Mouse (Mus musculus): ENCODE results near the gene Taf1b. TPM values are rescaled to one million over a fixed set of nuclear protein-coding genes. Genes with fewer than 3 reads are reported as not detected.
"Not testable (repeated sequence)": the region's sequence is repeated elsewhere in the genome, so short reads cannot be mapped to it uniquely, and the experiment has no call there.

The Taf1b gene
- total and polyA plus RNA-seq, 3 experiments, result 26.6 to 49.6 (median 34.5) TPM

DNA sequence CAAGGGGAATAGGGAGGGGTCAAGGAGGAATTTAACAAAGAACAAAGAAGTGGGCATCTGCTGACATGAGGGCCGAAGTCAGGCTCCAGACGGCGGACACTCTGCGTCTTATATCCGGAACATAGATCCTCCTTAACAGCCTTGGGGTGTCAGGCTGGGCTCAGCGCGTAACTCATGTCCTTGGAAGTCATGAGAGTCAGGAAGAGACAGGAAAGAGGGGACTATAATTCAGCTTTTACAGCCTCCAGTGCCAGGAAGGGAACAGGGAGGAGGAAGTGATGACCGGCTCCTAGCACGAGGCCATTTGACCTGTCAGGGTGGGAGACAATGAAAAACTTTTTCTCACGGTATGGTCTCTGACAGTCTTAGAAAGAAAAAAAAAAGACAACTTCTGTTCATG, 37.8 kb upstream of the Taf1b start:
- Histone ChIP-seq H3K36me3 (replicated peaks in 1 of 2; ENCODE audit: control insufficient read depth in 1 of 2, insufficient read depth in 1 of 2, low read length in 1 of 2) (no peaks in the 10 kb centered on the region), H3K9me3 (replicated peaks; ENCODE audit: low read length) (no peaks in the 10 kb centered on the region), H3K9ac (ENCODE audit: insufficient read depth, low read depth) (no peak overlapping the region), H3K27ac (ENCODE audit: insufficient read depth, low read depth) (no peak overlapping the region), H3K79me2 (replicated peaks; ENCODE audit: control insufficient read depth, extremely low read depth, insufficient read depth, poor library complexity, severe bottlenecking) (no peaks in the 10 kb centered on the region), H3K27me3 (replicated peaks) (peaks cover 2% of the 10 kb centered on the region), H3K4me3 (replicated peaks in 1 of 3; ENCODE audit: low read depth in 2 of 3, low read length in 2 of 3, poor library complexity in 1 of 3) (no peak overlapping the region), H3K4me2 (ENCODE audit: insufficient read depth, low read depth, poor library complexity, severe bottlenecking) (no peak overlapping the region), H3K4me1 (ENCODE audit: control insufficient read depth in 1 of 2, insufficient read depth in 2 of 2) (no peaks in the 10 kb centered on the region)
- dilution Hi-C loops (cut with MboI; ENCODE audit: extremely low pct_ligation_motif_present, extremely low pct_unique_long_range_greater_than_20kb, low sequenced_read_pairs), result no loop called here
- TF ChIP-seq CHD2 (IDR thresholded peaks at IDR 0.05; ENCODE audit: low read length) (no peak), MXI1 (IDR thresholded peaks at IDR 0.05; ENCODE audit: low read depth, low read length) (no peak), TBP (conservative IDR thresholded peaks at IDR 0.05; ENCODE audit: low read depth, low read length) (no peak)
- no peak for DNase-seq (ENCODE audit: extremely low read depth)
- in situ Hi-C loops (cut with MboI; ENCODE audit: low pct_ligation_motif_present, low pct_unique_long_range_greater_than_20kb, low sequenced_read_pairs), result no loop called here

DNA sequence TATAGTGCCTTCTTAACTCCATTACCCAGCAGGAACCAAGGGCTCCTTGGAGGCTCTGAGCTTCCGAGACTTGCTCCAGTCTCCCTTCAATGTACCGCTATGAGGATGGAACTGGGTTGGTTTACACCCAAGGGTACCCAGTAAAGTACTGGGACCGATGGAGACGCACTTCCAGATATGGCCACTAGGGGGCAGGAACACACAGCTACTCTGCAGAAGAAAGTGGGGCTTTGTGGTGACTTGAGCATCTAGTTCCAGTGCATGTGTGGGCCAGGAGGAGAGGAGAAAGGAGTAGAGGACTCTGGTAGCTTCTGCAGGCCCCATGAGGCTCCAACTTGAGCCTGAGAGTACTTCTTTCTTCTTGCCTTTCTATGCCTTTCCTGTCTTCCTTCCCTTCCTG, 36.0 kb upstream of the Taf1b start:
- H3K27ac ChIP-seq (ENCODE audit: insufficient read depth, low read depth); H3K9ac ChIP-seq (ENCODE audit: insufficient read depth, low read depth); H3K79me2 ChIP-seq (replicated peaks; ENCODE audit: control insufficient read depth, extremely low read depth, insufficient read depth, poor library complexity, severe bottlenecking); H3K9me3 ChIP-seq (replicated peaks; ENCODE audit: low read length); H3K4me3 ChIP-seq (replicated peaks in 1 of 3; ENCODE audit: low read depth in 2 of 3, low read length in 2 of 3, poor library complexity in 1 of 3); dilution Hi-C loops (cut with MboI; ENCODE audit: extremely low pct_ligation_motif_present, extremely low pct_unique_long_range_greater_than_20kb, low sequenced_read_pairs); H3K27me3 ChIP-seq (replicated peaks); in situ Hi-C loops (cut with MboI; ENCODE audit: low pct_ligation_motif_present, low pct_unique_long_range_greater_than_20kb, low sequenced_read_pairs); H3K36me3 ChIP-seq (replicated peaks in 1 of 2; ENCODE audit: control insufficient read depth in 1 of 2, insufficient read depth in 1 of 2, low read length in 1 of 2); H3K4me2 ChIP-seq (ENCODE audit: insufficient read depth, low read depth, poor library complexity, severe bottlenecking); H3K4me1 ChIP-seq (ENCODE audit: control insufficient read depth in 1 of 2, insufficient read depth in 2 of 2): not testable (repeated sequence)
- peak; percentile 5 for DNase-seq (ENCODE audit: extremely low read depth)
- peak; percentile 61 to 64; a peak in 3 of 4 replicates for TF ChIP-seq CTCF (conservative IDR thresholded peaks at IDR 0.05 in 1 of 2, IDR thresholded peaks at IDR 0.05 in 1 of 2; ENCODE audit: low read depth in 2 of 2, low read length in 2 of 2)
- peak; percentile 48 for TF ChIP-seq RAD21 (IDR thresholded peaks at IDR 0.05; ENCODE audit: low read depth, low read length)
- TF ChIP-seq SMC3 (IDR thresholded peaks at IDR 0.05; ENCODE audit: low read depth, low read length), result peak; percentile 42

DNA sequence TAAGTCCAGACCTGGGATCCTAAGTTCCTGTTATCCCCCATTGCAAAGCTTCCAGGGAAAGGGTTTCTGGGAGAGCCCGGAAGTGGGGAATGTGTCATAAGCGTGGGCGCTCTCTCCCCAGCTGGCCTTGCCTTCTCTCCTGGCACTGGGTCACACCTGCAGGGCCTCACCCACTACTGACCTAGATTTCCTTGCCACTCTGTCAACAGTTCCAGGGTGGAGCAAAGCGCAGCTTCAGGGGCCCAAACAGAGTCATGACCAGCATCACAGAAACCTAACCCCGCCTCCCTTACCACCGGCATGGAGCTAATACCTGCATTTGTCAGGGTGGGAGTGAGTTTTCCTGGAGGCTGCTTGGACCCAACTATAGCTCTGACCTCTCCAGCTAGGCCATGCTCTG, 34.7 kb upstream of the Taf1b start:
- H3K27me3 ChIP-seq (replicated peaks); H3K4me1 ChIP-seq (ENCODE audit: control insufficient read depth in 1 of 2, insufficient read depth in 2 of 2); dilution Hi-C loops (cut with MboI; ENCODE audit: extremely low pct_ligation_motif_present, extremely low pct_unique_long_range_greater_than_20kb, low sequenced_read_pairs); H3K9ac ChIP-seq (ENCODE audit: insufficient read depth, low read depth); H3K4me3 ChIP-seq (replicated peaks in 1 of 3; ENCODE audit: low read depth in 2 of 3, low read length in 2 of 3, poor library complexity in 1 of 3); H3K79me2 ChIP-seq (replicated peaks; ENCODE audit: control insufficient read depth, extremely low read depth, insufficient read depth, poor library complexity, severe bottlenecking); H3K36me3 ChIP-seq (replicated peaks in 1 of 2; ENCODE audit: control insufficient read depth in 1 of 2, insufficient read depth in 1 of 2, low read length in 1 of 2); H3K9me3 ChIP-seq (replicated peaks; ENCODE audit: low read length); H3K4me2 ChIP-seq (ENCODE audit: insufficient read depth, low read depth, poor library complexity, severe bottlenecking); H3K27ac ChIP-seq (ENCODE audit: insufficient read depth, low read depth); DNase-seq (ENCODE audit: extremely low read depth); in situ Hi-C loops (cut with MboI; ENCODE audit: low pct_ligation_motif_present, low pct_unique_long_range_greater_than_20kb, low sequenced_read_pairs): not testable (repeated sequence)

DNA sequence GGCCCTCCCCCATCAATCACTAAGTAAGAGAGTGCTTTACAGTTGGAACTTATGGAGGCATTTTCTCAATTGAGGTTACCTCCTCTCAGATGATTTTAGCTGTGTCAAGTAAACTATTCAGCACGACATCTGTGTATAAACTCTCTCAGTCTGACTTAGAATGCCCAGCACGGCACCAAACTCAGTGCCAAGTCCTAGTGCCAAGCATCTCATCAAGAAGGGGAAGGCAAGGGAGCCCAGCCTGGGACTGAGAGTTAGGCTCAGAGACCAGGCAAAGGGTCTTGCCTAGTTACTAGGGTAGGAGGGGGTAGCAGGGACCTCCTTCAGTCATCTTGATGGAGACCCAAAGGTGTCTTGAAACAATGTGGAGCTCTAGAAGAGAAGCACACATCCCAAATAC, 29.2 kb upstream of the Taf1b start:
- no peaks in the 10 kb centered on the region for H3K79me2 ChIP-seq (replicated peaks; ENCODE audit: control insufficient read depth, extremely low read depth, insufficient read depth, poor library complexity, severe bottlenecking)
- H3K27ac ChIP-seq (ENCODE audit: insufficient read depth, low read depth), result no peak overlapping the region
- no peaks in the 10 kb centered on the region for H3K36me3 ChIP-seq (replicated peaks in 1 of 2; ENCODE audit: control insufficient read depth in 1 of 2, insufficient read depth in 1 of 2, low read length in 1 of 2)
- no peak for DNase-seq (ENCODE audit: extremely low read depth)
- no peak overlapping the region for H3K9ac ChIP-seq (ENCODE audit: insufficient read depth, low read depth)
- H3K4me2 ChIP-seq (ENCODE audit: insufficient read depth, low read depth, poor library complexity, severe bottlenecking), result no peak overlapping the region
- H3K27me3 ChIP-seq (replicated peaks), result no peaks in the 10 kb centered on the region
- dilution Hi-C loops (cut with MboI; ENCODE audit: extremely low pct_ligation_motif_present, extremely low pct_unique_long_range_greater_than_20kb, low sequenced_read_pairs) (no loop called here), in situ Hi-C loops (cut with MboI; ENCODE audit: low pct_ligation_motif_present, low pct_unique_long_range_greater_than_20kb, low sequenced_read_pairs) (no loop called here)
- no peaks in the 10 kb centered on the region for H3K9me3 ChIP-seq (replicated peaks; ENCODE audit: low read length)
- peaks cover 0 to 7% of the 10 kb centered on the region in 2 experiments; a peak in 2 of 4 replicates for H3K4me1 ChIP-seq (ENCODE audit: control insufficient read depth in 1 of 2, insufficient read depth in 2 of 2)
- H3K4me3 ChIP-seq (replicated peaks in 1 of 3; ENCODE audit: low read depth in 2 of 3, low read length in 2 of 3, poor library complexity in 1 of 3), result no peak overlapping the region
- no peak for TF ChIP-seq TCF12 (IDR thresholded peaks at IDR 0.05; ENCODE audit: low read depth, low read length)
- no peak for TF ChIP-seq PAX5 (IDR thresholded peaks at IDR 0.05; ENCODE audit: low read length)
- TF ChIP-seq POLR2AphosphoS2 (IDR thresholded peaks at IDR 0.05; ENCODE audit: low read depth, low read length), result no peak
- no peak for TF ChIP-seq MAZ (IDR thresholded peaks at IDR 0.05; ENCODE audit: low read depth, low read length)
- TF ChIP-seq E2F4 (IDR thresholded peaks at IDR 0.05; ENCODE audit: insufficient replicate concordance, low read depth, low read length), result no peak
- TF ChIP-seq SIN3A (IDR thresholded peaks at IDR 0.05; ENCODE audit: low read length), result no peak
- no peak for TF ChIP-seq ELF1 (IDR thresholded peaks at IDR 0.05; ENCODE audit: low read depth, low read length)
- no peak for TF ChIP-seq ZMIZ1 (IDR thresholded peaks at IDR 0.05; ENCODE audit: low read depth, low read length)
- no peak for TF ChIP-seq IRF4 (IDR thresholded peaks at IDR 0.05; ENCODE audit: low read depth, low read length)
- no peak for TF ChIP-seq JUN (IDR thresholded peaks at IDR 0.05; ENCODE audit: insufficient read depth, low read depth, low read length)
- no peak for TF ChIP-seq MAX (IDR thresholded peaks at IDR 0.05; ENCODE audit: low read length)
- TF ChIP-seq ZNF384 (IDR thresholded peaks at IDR 0.05; ENCODE audit: low read depth, low read length), result no peak
- TF ChIP-seq EP300 (IDR thresholded peaks at IDR 0.05; ENCODE audit: low read length), result no peak
- no peak for TF ChIP-seq MYC (IDR thresholded peaks at IDR 0.05; ENCODE audit: low read depth, low read length)
- no peak for TF ChIP-seq NELFE (IDR thresholded peaks at IDR 0.05; ENCODE audit: low read depth, low read length)
- TF ChIP-seq MAFK (IDR thresholded peaks at IDR 0.05; ENCODE audit: insufficient replicate concordance, low read length), result no peak
- TF ChIP-seq CHD2 (IDR thresholded peaks at IDR 0.05; ENCODE audit: low read length), result no peak

Data from CH12.LX (cell line).